Mouse (Mus musculus) heart, embryonic 13.5 days (tissue): ENCODE measurements at regions not wholly inside any gene's neighbourhood (a gene's known extent, or its start where the extent isn't known, plus 50 kb on each side); places are given as distances from the start of the nearest gene placed in this dataset.

Source experiments
- ATAC-seq: fragments of 200-750 bp; cut with Nextera tagmentation; 2 replicates; pipeline ENCODE4 v1.8.0; 2017; ENCODE audit warnings: moderate TSS enrichment; ENCODE audit not compliant: insufficient number of reproducible peaks, low FRiP score, low TSS enrichment; ENCODE audit errors: extremely low read depth
- H3K27ac ChIP-seq: fragments of 300-500 bp; sonication (generic); replicated peaks from 2 replicates; pipeline ENCODE4 v1.5.1; 2015; ENCODE audit warnings: moderate library complexity, mild to moderate bottlenecking, inconsistent platforms
- H3K27me3 ChIP-seq: fragments of 300-500 bp; sonication (generic); replicated peaks from 2 replicates; pipeline ENCODE4 v1.6.1; 2015; ENCODE audit warnings: mild to moderate bottlenecking, inconsistent platforms
- H3K36me3 ChIP-seq: fragments of 300-500 bp; sonication (generic); 2 replicates; pipeline ENCODE4 v1.6.1; 2015; ENCODE audit warnings: mild to moderate bottlenecking, inconsistent platforms
- H3K4me1 ChIP-seq: fragments of 300-500 bp; sonication (generic); 2 replicates; pipeline ENCODE4 v1.6.1; 2015; ENCODE audit warnings: inconsistent platforms
- H3K4me2 ChIP-seq: fragments of 300-500 bp; sonication (generic); 2 replicates; pipeline ENCODE4 v1.6.1; 2015; ENCODE audit warnings: inconsistent platforms, mild to moderate bottlenecking, moderate library complexity
- H3K4me3 ChIP-seq: fragments of 300-500 bp; sonication (generic); 2 replicates; pipeline ENCODE4 v1.5.1; 2015; ENCODE audit warnings: moderate library complexity, mild to moderate bottlenecking, inconsistent platforms
- H3K9ac ChIP-seq: fragments of 300-500 bp; sonication (generic); 2 replicates; pipeline ENCODE4 v1.6.1; 2015; ENCODE audit warnings: inconsistent platforms, mild to moderate bottlenecking, moderate library complexity
- H3K9me3 ChIP-seq: fragments of 300-500 bp; sonication (generic); 2 replicates; pipeline ENCODE4 v1.6.1; 2016; ENCODE audit warnings: inconsistent platforms
- WGBS: fragments of 180-500 bp; shearing (Covaris S2); methylation state at CpG from one replicate; pipeline ENCODE4 v1.1.7; 2015; ENCODE audit warnings: mixed read lengths; 5-methylcytosine and 5-hydroxymethylcytosine counted together

- H3K27me3 ChIP-seq = no peaks in the 10 kb centered on the region
- H3K36me3 ChIP-seq = no peaks in the 10 kb centered on the region
- H3K4me3 ChIP-seq = no peak overlapping the region
- no peak overlapping the region for H3K4me2 ChIP-seq
- H3K9ac ChIP-seq = no peak overlapping the region
- 0 out of 2 replicates have a peak, but pooled peaks cover 5% of the 10 kb centered on the region for H3K9me3 ChIP-seq
- H3K4me1 ChIP-seq = no peaks in the 10 kb centered on the region
- H3K27ac ChIP-seq = no peak overlapping the region
- 72% methylated on average over 5 of the region's 5 CpGs for WGBS
- ATAC-seq = no peak
Measured at GRCm38 (mm10) chr3:54541389-54541788, 151.2 kb upstream of the Supt20 start.

DNA sequence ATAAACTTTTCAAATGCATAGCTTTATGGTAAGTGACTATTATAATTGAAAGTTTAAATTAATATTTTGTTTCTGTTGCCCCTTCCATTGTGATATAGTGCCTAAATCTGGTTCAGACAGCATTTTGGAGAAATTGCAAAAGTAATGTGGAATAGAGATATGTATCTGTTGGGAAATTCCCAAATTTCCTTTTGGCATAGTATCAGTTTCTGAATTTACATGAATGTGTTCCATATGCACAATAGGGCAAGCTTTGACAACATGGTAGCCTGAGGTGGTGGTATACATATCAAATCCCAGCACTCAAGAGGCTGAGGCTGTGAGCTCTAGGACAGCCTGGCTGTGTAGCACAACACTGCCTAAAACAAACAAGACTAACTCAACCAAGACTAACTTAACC, 147.2 kb upstream of the Supt20 start:
- Histone ChIP-seq H3K27me3 (no peaks in the 10 kb centered on the region), H3K9ac (no peak overlapping the region), H3K4me3 (no peak overlapping the region), H3K4me2 (no peak overlapping the region), H3K36me3 (no peaks in the 10 kb centered on the region), H3K9me3 (0 out of 2 replicates have a peak, but pooled peaks cover 5% of the 10 kb centered on the region), H3K4me1 (no peaks in the 10 kb centered on the region), H3K27ac (no peak overlapping the region)
- ATAC-seq = no peak

- no peak overlapping the region for H3K9ac ChIP-seq
- H3K4me2 ChIP-seq = no peak overlapping the region
- H3K9me3 ChIP-seq = peaks cover 6% of the 10 kb centered on the region
- H3K36me3 ChIP-seq = no peaks in the 10 kb centered on the region
- H3K4me1 ChIP-seq = peaks cover 5% of the 10 kb centered on the region; the same call in 1 of the 2 replicates
- ATAC-seq = peak; percentile 42; the same call in 1 of the 2 replicates
- 52% methylated on average over 9 of the region's 9 CpGs for WGBS
- peak overlapping the region; percentile 74 for H3K27ac ChIP-seq
- no peak overlapping the region for H3K4me3 ChIP-seq
- H3K27me3 ChIP-seq = no peaks in the 10 kb centered on the region
Measured at GRCm38 (mm10) chr3:54551908-54552307, 140.7 kb upstream of the Supt20 start.

GRCm38 (mm10) chr3:54555954-54556353, 136.7 kb upstream of the Supt20 start:
- 83% methylated on average over 2 of the region's 2 CpGs for WGBS
- Histone ChIP-seq H3K36me3 (no peaks in the 10 kb centered on the region), H3K27ac (no peak overlapping the region), H3K4me3 (no peak overlapping the region), H3K9me3 (peaks cover 6% of the 10 kb centered on the region), H3K9ac (no peak overlapping the region), H3K27me3 (no peaks in the 10 kb centered on the region), H3K4me2 (no peak overlapping the region), H3K4me1 (peaks cover 17% of the 10 kb centered on the region)
- no peak for ATAC-seq

DNA sequence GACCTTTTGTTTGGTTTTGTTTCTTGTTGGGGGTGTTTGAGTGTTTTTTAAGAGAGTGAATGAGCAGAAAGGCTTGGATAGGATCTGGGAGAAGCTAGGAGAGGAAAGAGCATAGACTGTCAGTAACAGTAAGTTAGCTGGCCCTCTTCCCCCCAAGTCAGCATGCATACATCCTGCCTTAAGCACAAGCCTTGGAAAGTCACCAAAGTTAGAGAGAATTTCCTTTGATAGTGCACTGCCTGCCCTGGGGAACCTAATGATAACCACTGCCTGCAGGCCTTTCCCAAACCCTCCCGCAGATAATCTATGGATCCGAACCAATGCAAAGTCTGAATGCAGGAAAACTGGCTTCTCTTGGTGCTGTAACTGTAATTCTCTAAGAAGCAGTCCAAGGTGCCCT, 133.6 kb upstream of the Supt20 start:
- no peak overlapping the region for H3K9ac ChIP-seq
- H3K4me3 ChIP-seq = no peak overlapping the region
- H3K4me2 ChIP-seq = no peak overlapping the region
- H3K27ac ChIP-seq = peak overlapping the region; percentile 89
- 48% methylated on average over 2 of the region's 2 CpGs for WGBS
- peaks cover 10% of the 10 kb centered on the region for H3K9me3 ChIP-seq
- no peaks in the 10 kb centered on the region for H3K36me3 ChIP-seq
- peak; percentile 42; the same call in 1 of the 2 replicates for ATAC-seq
- peaks cover 12% of the 10 kb centered on the region; the same call in 1 of the 2 replicates for H3K4me1 ChIP-seq
- no peaks in the 10 kb centered on the region for H3K27me3 ChIP-seq

- Histone ChIP-seq H3K4me2 (no peak overlapping the region), H3K27me3 (no peaks in the 10 kb centered on the region), H3K4me1 (peaks cover 12% of the 10 kb centered on the region; the same call in 1 of the 2 replicates), H3K9me3 (peaks cover 7% of the 10 kb centered on the region; the same call in 1 of the 2 replicates), H3K27ac (peak overlapping the region; percentile 89), H3K36me3 (no peaks in the 10 kb centered on the region), H3K9ac (no peak overlapping the region), H3K4me3 (no peak overlapping the region)
- ATAC-seq = no peak
- WGBS = 59% methylated on average over 2 of the region's 2 CpGs
Measured at GRCm38 (mm10) chr3:54559527-54559926, 133.1 kb upstream of the Supt20 start.

DNA sequence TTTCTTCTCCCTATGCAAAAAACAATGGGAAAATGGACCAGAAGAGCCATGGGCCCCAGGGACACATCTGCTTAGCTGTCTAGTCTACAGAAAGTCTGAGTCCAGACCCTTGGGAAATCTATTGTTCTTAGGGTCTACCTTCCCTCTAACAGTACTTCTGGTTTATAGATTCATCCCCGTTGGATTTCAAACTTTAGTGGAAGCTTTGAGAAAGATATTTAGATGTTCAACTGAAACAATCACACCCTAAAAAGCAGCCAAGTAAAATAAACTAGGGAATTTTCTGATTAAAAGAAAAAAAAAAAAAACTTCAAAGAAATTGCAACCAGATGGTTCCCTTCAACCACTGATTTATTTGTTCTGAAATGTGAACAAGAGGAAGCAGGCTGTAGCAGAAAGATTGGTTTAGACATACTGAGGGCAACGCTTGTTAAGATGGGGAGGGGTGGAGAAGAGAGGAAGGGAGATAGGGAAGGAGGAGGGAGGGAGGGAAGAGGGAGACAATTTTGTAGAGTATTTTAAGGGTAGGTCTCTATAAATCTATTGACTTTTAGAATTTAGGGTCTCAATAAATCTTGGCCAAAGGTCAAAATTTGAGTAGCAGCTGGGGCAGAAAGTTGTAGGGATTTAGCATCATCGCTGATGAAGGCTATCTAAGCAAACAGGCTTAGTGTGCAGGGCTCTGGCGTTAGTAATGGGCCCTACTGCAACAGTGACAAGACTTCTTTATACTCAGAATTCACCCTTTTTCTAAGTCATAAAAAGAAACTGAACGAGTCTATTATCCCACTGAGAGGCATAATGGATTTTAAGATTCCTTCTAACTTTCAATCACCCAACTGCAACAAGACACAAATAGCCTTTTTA, 132.3 kb upstream of the Supt20 start:
- no peak overlapping the region for H3K9ac ChIP-seq
- peaks cover 7% of the 10 kb centered on the region; the same call in 1 of the 2 replicates for H3K9me3 ChIP-seq
- 46% methylated on average over 5 of the region's 5 CpGs for WGBS
- no peaks in the 10 kb centered on the region for H3K36me3 ChIP-seq
- no peak overlapping the region for H3K4me2 ChIP-seq
- H3K27ac ChIP-seq = peak overlapping the region; percentile 89
- peaks cover 12% of the 10 kb centered on the region; the same call in 1 of the 2 replicates for H3K4me1 ChIP-seq
- ATAC-seq = no peak
- H3K27me3 ChIP-seq = no peaks in the 10 kb centered on the region
- H3K4me3 ChIP-seq = no peak overlapping the region

DNA sequence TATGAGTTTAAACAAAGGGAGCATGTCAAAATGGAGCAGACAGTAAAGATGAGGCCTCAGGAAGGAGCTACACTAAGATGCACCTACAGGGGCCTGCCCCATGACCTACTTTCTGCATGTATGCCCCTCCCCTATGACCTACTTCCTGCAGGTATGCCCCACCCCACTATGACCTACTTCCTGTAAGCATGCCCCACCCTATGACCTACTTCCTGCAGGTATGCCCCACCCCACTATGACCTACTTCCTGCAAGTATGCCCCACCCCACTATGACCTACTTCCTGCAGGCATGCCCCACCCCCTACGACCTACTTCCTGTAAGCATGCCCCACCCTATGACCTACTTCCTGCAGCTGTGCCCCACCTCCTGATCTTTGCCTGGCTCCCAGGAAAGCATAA, 125.3 kb upstream of the Supt20 start:
- no peaks in the 10 kb centered on the region for H3K36me3 ChIP-seq
- peak overlapping the region; percentile 60 for H3K27ac ChIP-seq
- H3K4me2 ChIP-seq = no peak overlapping the region
- no peak overlapping the region for H3K9ac ChIP-seq
- peaks cover 17% of the 10 kb centered on the region for H3K9me3 ChIP-seq
- ATAC-seq = no peak
- WGBS = 95% methylated on average over 1 of the region's 1 CpGs
- no peak overlapping the region for H3K4me3 ChIP-seq
- no peaks in the 10 kb centered on the region for H3K4me1 ChIP-seq
- no peaks in the 10 kb centered on the region for H3K27me3 ChIP-seq

DNA sequence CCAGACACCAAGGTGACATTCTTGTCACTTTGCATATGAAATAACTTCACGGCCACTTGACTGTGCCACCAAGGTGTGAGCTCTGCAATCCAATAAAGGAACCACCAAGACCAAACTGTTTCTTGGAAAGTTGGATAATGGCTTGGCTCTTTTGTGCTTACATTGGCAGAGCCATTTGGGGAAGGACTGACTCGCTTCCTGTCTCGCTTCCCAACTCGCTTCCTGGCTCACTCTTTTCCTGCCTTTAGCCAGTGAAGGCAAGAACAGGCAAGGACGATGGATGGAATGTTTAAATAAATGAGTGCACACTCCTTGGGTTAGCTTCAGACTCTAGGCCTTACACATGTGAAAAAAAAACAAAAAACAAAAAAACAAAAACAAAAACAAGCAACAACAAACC, 124.5 kb upstream of the Supt20 start:
- H3K4me1 ChIP-seq = no peaks in the 10 kb centered on the region
- ATAC-seq = no peak
- 67% methylated on average over 5 of the region's 5 CpGs for WGBS
- no peak overlapping the region for H3K4me2 ChIP-seq
- H3K9ac ChIP-seq = no peak overlapping the region
- no peak overlapping the region for H3K4me3 ChIP-seq
- no peaks in the 10 kb centered on the region for H3K36me3 ChIP-seq
- H3K27me3 ChIP-seq = no peaks in the 10 kb centered on the region
- H3K27ac ChIP-seq = peak overlapping the region; percentile 60
- peaks cover 17% of the 10 kb centered on the region for H3K9me3 ChIP-seq

DNA sequence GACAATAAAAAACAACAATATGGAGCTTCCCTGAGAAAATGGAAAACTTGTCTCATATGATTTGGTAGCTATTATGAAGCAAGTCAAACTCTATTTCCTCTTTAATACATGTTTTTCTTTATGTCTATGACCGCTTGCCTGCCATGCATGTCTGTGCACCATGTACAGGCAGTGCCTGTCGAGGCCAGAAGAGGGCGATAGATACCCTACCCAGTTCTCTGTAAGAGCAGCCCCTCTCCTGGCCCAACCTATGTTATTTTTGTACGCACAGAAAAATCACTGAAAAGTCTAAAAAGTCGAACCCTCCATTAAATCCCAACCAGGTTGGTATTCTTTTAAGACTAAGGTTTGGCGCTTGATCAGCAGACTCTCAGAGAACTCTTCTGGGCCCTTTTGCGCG, 122.1 kb upstream of the Supt20 start:
- WGBS = 75% methylated on average over 8 of the region's 8 CpGs
- no peak overlapping the region for H3K9ac ChIP-seq
- no peaks in the 10 kb centered on the region for H3K27me3 ChIP-seq
- H3K4me1 ChIP-seq = no peaks in the 10 kb centered on the region
- no peaks in the 10 kb centered on the region for H3K36me3 ChIP-seq
- H3K4me3 ChIP-seq = no peak overlapping the region
- no peak for ATAC-seq
- no peak overlapping the region for H3K27ac ChIP-seq
- peaks cover 17% of the 10 kb centered on the region for H3K9me3 ChIP-seq
- H3K4me2 ChIP-seq = no peak overlapping the region

- ATAC-seq = no peak
- no peaks in the 10 kb centered on the region for H3K27me3 ChIP-seq
- WGBS = 84% methylated on average over 5 of the region's 5 CpGs
- H3K27ac ChIP-seq = no peak overlapping the region
- no peak overlapping the region for H3K4me2 ChIP-seq
- H3K4me3 ChIP-seq = no peak overlapping the region
- no peaks in the 10 kb centered on the region for H3K36me3 ChIP-seq
- H3K4me1 ChIP-seq = no peaks in the 10 kb centered on the region
- H3K9ac ChIP-seq = no peak overlapping the region
- peaks cover 13% of the 10 kb centered on the region for H3K9me3 ChIP-seq
Measured at GRCm38 (mm10) chr3:54577851-54578250, 114.8 kb upstream of the Supt20 start.

- no peak overlapping the region for H3K4me2 ChIP-seq
- H3K36me3 ChIP-seq = no peaks in the 10 kb centered on the region
- peaks cover 13% of the 10 kb centered on the region for H3K9me3 ChIP-seq
- H3K4me3 ChIP-seq = no peak overlapping the region
- no peak overlapping the region for H3K9ac ChIP-seq
- no peaks in the 10 kb centered on the region for H3K27me3 ChIP-seq
- no peaks in the 10 kb centered on the region for H3K4me1 ChIP-seq
- no peak for ATAC-seq
- no peak overlapping the region for H3K27ac ChIP-seq
- 75% methylated on average over 2 of the region's 2 CpGs for WGBS
Measured at GRCm38 (mm10) chr3:54579425-54579824, 113.2 kb upstream of the Supt20 start.
